Mouse (Mus musculus) cerebellum, adult 11 months (tissue): ENCODE data around the gene Dnali1.
A peak's percentile ranks its signal among the peaks of the same experiment; 100 is the strongest.

Experiments used
- DNase-seq: peaks from one replicate; pipeline ENCODE4 v3.0.0; 2022

Dnali1 gene

DNA sequence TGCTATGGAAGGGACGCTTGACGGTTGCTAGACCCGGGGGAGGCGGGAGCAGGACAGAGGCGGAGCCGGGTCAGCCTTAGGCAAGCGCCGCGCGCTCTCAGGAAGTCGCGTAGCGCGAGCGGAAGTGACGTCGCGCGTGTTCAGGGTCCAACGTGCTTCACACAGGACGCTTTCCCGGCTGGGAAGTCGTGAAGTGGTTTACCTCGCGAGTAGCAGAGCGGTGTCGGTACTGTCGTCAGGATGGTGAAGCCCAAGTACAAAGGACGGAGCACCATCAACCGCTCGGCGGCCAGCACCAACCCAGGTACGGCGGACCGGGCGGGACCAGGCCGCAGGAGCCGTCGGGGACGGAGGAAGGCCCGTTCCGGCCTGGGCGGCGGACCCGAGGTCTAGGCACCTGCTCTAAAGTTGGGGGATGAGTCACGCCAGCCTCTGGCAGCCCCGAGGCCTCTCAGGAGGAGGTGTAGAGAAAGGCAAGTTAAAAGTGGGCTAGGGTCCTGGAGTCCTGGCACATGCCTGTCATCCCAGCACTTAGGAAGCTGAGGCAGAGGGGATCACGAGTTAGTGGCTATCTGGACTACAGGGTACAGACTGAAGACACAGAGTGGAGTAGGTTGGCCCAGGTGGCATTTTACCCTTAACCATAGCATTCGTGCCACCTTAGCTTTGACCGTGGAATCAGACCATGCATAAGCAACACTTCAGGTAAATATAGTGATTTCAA is 35.5 kb downstream of the Dnali1 start:
- DNase-seq = peak; percentile 85

DNA sequence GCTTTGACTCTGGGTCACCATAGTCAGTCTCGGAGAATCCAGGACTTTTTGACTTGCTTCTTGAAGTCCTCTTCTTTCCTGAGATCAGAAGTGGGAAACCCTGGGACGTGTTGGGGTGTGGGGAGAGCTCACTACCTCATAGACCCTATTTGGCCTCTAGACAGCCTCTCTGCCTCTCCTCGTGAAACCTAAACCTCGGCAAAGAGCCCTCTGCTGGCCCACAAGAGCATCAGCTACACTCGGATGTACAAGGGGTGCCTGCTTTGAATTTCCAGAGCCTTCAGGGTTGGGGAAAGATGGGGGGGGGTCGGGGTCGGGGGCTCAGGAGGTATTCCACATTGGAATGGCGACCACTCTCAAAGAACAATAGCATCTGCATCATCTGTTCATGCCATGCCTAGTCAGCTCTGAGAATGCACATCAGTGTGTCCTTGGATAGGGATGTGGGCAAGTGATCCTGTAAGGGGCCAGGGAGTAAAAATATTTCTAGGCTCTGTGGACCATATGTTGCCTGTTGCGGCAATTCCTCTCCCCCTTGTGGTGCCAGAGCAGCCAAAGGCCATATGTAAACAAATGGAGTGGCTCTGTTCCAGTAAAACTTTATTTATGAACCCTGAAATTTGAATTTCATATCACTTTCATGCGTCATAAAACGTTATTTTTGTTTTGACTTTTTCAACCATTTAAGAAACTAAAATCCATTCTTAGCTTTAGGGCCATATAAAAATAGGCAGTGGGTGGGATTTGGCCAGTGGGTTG is 44.5 kb downstream of the Dnali1 start:
- no peak for DNase-seq

- no peak for DNase-seq
These were observed 48.1 kb downstream of the Dnali1 start for GRCm38 (mm10) chr4:125017431-125017830.

DNA sequence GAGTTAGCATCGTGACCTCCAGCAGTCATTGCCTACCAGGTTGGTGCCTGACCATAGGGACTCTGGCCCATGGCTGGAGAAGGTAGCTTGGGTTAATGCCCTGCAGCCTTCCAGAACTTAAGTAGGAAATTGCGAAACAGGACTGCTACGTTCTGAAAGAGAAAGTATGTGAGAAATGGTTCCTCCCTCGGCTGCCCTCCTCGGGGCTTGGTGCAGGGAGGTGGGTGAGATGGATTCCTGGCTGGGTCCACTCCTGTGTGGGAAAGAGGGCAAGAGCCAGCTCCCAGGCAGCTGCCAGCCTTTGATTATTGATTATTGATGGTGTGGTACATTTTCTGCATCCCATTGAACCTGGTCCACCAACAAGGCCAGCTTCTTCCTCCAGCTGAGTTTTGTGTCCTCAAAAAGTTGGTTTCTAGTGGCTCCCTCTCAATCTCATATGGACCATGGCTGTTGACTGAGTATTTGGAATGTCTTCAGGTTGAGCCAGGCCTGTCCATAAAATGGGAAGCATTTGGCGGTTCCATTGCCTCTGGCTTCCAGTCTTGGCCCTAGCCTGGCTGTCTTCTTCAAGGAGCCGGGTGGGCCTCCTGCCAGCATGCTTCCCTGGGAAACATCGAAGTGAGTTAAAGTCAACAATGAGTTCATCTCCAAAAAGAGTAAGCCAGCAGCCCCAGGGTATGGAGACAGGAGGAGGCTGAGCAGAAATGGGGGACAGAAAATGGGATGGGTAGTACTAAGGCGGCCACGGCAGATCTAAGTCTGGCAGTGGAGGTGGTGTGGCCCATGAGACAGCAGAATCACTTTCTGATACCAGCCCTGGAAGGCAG is 49.5 kb downstream of the Dnali1 start, which contains the start of gene Gnl2:
TSS of gene Gnl2 (plus strand) at position 780 of the 830 bp plus-strand sequence.
- no peak for DNase-seq

- no peak for DNase-seq
These were observed 56.8 kb downstream of the Dnali1 start for GRCm38 (mm10) chr4:125008712-125009111.

- DNase-seq = no peak
These were observed 57.3 kb downstream of the Dnali1 start for GRCm38 (mm10) chr4:125008220-125008619.

GRCm38 (mm10) chr4:125007460-125007859 is 58.0 kb downstream of the Dnali1 start:
- no peak for DNase-seq
